Mouse (Mus musculus): ENCODE data around the gene Dhx16.

The Dhx16 gene

DNA sequence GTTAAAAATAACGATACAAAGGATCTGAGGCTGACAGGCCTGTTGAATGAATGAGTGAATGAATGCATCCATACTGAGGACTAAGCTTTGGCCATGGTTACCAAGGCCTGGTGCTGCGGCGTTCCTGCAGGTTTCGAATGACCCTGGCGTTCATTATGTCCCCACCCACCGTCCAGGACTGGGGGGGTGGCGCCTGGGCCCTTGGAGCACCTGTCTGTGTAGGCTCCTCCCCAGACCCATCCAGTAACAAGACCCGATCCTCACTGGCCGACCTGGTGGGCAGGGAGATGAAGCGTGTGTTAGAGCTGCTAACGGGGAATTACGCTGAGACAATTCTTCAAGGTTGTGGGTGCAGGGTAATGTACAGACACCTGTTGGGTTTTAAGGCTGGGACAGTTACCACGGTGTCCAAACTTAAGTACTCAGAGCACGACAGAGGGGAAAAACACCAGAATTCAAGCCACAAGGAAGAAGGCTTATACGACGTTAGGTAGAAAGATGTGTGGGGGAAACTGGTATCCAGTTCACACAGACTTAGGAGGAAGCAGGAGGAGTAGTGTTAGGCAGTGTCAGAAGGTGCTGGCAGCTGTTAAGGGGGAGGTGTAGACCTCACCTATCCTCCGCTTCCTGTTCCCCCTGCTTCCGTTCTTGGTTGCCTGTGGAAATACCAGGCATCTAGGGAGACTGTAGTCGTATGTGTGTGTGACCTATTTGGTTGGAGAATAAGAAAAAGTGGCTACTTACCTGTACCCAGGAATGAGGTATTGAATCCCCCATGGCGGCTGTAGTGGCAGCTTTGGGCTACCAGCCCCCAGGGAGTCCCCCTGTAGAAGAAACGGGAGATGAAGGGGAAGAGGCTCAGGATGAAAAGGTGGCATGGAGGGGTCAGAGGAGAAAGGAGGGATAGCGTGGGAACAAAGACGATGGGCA lies 18.3 kb downstream of the Dhx16 start:
- DNase-seq (ENCODE audit: low spot score): no peak

DNA sequence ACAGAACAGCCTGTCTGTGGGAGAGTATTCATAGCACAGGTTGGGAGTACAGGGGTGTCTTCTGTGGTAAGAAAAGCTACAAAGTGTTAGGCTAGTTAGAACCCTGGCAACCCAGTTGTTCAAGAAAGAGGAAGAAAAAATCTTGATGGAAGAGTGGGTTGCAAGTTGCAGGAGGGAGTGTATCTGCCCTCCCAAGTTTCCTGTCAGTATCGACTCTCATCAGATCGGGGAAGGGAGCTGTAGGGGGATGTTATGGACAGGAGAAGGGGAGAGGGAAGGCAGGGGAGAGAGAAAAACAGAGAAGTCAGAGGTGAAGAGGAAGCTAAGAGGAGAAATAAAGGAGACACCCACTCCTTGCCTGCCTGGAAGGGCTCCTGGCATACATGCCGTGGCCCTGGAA lies 21.0 kb downstream of the Dhx16 start:
- DNase-seq (ENCODE audit: low spot score): no peak

- DNase-seq (ENCODE audit: low spot score): no peak
Measured at GRCm38 (mm10) chr17:35903343-35903991, 23.8 kb downstream of the Dhx16 start.

- no peak for DNase-seq (ENCODE audit: low spot score)
Measured at GRCm38 (mm10) chr17:35903992-35904355, 24.4 kb downstream of the Dhx16 start.

GRCm38 (mm10) chr17:35905587-35905986 lies 26.0 kb downstream of the Dhx16 start:
- no peak for DNase-seq (ENCODE audit: low spot score)

DNA sequence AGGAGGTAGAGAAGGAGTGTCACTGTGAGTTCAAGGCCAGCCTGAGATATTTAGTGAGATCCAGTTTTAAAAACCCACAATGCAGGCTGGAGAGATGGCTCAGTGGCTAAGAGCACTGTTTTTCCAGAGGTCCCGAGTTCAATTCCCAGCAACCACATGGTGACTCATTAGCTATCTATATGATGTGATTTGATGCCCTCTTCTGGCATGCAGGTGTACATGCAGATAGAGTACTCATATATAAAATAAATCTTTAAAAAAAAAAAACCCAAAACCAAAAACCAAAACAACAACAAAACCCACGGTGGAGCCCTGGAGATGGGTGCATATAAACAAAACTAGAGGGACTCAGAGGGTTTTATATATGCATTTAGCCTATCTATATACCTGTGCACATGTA lies 28.0 kb downstream of the Dhx16 start:
- no peak for DNase-seq (ENCODE audit: low spot score)

GRCm38 (mm10) chr17:35909186-35909918 lies 29.7 kb downstream of the Dhx16 start:
- DNase-seq (ENCODE audit: low spot score): no peak

DNA sequence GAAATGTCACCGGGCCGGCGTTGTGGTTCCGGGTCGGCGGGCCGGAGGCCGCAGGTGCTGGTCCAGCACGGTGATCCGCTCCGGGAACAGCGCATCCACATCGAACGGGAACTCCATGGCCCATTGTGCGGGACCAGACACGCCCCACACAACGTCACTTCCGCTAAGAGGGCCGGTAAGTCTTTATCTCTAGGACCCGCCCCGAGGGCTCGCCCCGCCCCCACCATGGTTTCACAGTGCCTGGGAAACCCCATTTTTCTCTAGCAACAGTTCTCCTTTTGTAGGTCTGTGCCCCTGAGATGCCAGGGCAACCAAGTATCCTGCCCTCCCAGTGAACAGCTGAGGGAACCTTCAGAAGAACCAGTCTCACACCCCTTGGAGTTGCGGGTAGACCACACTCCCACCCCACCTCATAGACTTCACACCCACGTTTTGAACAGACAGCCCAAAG lies 30.3 kb downstream of the Dhx16 start, which contains the start of gene Atat1:
Atat1 (minus strand) TSS at position 157 of the 451 bp plus-strand sequence.
- peak; percentile 96 for DNase-seq (ENCODE audit: low spot score)

DNA sequence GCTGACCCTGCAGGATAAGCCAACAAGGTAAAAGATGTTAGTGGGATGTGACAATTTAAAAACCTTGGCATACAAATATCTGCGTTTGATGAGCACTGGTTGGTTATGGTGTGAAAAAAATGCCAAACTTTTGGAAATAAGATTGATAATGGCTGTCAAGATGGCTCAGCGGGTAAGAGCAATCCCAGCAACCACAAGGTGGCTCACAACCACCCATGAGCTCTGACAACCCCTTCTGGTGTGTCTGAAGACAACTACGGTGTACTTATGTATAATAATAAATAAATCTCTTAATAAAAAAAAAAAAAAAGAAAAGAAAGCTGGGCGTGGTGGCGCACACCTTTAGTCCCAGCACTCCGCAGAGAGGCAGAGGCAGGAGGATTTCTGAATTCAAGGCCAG lies 35.4 kb downstream of the Dhx16 start:
- DNase-seq (ENCODE audit: low spot score): no peak

- DNase-seq (ENCODE audit: low spot score): no peak
Measured at GRCm38 (mm10) chr17:35915538-35916296, 36.1 kb downstream of the Dhx16 start.

DNA sequence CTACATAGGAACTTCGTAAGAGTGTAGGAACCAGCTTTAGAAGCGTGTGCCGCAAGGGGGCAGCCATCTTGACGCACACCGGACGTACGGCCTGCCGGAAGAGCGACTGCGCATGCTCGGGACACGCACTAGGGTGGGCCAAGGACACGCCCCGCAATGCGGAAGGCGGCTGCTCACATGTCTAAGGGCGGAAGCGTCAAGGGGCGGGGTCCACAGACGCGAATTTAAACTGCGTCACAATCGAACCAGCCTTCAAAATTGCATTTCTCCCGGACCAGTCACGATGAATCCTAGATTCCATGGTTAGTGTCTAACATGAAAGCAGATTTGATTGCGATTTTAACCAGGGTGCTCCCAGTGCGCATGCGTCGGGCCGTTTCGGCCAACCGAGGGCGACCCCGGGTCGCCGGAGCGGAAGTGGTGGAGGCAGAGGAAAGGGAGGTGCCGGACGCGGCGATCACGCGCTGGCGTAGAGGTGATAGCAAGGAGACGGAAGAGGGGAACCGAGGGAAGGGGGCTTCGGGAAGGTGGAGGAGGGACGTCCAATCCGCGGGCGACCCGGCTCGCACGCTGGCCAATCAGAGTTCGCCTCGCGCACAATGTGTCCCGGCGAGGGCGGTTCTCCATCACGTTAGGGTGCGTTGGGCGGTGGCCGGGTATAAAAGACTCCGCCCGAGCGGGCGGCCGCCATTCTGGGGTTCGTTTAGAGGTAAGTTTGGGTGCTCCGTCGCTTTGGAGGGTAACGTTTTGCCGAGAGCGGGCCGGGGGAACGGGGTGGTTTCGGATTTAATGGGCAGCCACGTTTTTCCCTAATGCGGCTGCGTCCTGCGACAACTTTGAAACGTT lies 36.9 kb downstream of the Dhx16 start, which contains the start of the genes Mrps18b and Ppp1r10:
Mrps18b (minus strand) TSS at position 93 of the 846 bp plus-strand sequence.
Ppp1r10 (plus strand) TSS at position 138 of the 846 bp plus-strand sequence.
- peak; percentile 100 for DNase-seq (ENCODE audit: low spot score)

DNA sequence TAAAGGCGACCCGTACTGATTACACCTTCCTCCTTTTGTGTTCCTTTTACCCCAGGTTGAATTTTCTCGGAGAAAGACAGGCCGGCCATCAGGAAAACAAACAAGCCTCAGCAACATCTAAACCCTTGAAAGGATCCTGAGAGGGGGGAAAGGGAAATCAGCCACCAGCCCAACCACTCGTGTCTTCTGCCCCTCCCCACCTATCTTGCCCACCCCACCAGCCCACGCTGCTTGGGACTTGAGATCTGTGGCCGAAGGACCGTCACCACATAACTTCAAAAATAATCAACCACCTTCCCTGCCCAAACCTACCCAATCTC lies 37.5 kb downstream of the Dhx16 start:
- DNase-seq (ENCODE audit: low spot score): no peak

DNA sequence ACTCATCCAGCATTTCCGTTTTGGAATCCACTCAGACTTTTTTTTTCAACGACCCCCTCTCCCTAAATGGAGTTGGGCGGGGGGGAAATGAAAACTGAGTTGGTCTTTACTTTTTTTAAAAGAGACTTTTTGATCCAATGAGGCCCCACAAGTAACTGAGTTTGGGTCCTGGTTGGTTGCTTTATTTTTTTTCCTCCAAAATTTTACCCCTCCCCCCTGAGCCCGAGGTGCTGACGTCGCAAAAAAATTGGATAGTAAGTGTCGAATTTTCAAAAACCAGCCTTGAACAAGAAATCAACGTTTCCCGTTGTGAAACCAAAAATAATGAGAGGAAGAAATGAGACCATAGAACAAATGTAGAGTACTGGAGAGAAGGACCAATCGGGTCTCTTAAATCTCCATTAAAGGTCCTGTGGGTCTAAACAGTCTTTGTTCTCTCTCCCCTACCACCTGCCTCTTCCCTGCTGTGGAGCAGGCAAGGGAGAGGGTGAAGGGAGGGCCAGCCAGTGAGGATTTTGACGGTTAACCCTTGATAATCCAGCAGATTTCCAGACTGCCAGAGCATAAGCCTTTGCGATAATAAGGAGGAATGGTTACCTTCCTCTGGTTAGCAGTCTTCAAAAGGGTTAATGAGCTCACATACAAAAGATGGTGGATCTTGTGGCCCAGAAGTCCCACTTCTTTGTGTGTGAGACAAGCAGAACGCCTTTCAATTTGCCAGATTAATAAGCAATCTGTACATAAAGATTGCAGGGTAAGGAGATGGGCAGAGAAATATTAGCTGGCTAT lies 38.0 kb downstream of the Dhx16 start:
- peak; percentile 68 for DNase-seq (ENCODE audit: low spot score)

- no peak for DNase-seq (ENCODE audit: low spot score)
Measured at GRCm38 (mm10) chr17:35918276-35919059, 38.8 kb downstream of the Dhx16 start.

DNA sequence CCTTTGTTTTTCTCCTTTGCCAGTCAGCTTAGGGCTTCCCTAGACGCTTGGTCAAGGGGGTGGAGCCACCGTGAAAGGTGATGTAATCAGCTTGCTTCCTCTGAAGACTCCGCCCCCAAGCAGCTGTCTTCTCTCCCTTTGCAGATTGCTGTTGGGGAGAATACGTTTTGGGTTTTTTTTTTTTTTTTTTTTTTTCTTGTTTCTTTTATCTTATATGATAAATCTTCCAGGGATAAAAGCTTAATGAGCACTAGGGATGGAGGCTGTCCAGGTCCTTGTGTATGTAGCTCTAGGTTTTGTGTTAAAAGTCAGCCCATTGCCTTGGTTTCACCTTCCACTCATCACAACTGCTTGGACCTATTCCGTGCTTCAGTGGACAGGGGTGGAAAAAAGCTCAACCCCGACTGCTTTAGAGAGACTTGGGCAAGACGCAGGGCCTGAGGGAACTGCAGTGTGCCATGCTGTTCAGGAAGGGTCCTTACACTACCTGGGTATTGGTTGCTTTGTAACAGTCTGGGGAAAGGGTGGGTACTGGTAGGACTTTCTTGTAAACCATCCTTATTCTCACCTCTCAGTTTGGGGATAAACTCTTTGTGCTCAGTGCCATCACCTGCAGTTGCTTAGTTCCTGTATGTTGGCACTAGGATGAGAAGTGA lies 39.6 kb downstream of the Dhx16 start:
- peak; percentile 97 for DNase-seq (ENCODE audit: low spot score)

GRCm38 (mm10) chr17:35919864-35920301 lies 40.3 kb downstream of the Dhx16 start:
- DNase-seq (ENCODE audit: low spot score): no peak

DNA sequence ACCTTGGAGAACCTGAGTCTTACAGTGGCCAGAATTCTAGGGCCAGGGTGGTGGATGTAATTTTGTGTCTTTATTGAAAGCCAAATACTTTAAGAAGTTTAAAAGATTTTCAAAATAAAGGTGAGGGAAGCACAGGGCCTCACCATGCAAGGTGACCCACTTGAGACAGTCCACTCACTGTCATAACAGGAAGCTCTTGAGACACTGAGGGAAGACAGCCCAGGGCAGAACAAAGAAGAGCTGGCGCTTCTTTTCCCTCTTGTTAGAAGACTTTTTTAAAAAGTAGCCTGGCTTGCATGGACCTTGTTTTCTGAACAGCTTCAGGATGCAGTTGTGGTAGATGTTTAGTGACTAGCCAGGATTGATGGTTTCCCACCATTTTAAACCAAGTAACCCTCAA lies 40.8 kb downstream of the Dhx16 start:
- no peak for DNase-seq (ENCODE audit: low spot score)

- DNase-seq (ENCODE audit: low spot score): no peak
Measured at GRCm38 (mm10) chr17:35920862-35921562, 41.4 kb downstream of the Dhx16 start.

Data from layer of hippocampus, adult 11-12 months (tissue).